ENCODE assay signal across 7 mouse cellular contexts in the genomic region with DNA sequence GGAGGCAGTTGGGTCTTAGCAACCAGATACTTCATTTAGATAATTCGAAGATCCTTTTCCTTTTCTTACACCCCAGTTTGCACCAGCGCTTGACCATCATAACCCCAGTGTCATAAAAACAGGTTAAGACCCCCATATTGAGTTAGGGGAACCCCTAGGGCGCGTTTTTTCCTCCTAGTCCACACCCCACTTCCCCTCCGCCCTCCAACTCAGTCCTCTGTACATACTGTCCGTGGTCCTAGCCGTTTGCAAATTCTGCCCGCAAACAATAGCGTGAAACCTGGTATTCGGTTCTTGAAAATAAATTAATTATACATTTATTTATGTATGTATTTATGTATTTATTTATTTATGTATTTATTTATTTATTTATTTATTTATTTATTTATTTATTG. TPM values are rescaled to one million over a fixed set of nuclear protein-coding genes. Genes with fewer than 3 reads are reported as not detected.
DNase-seq lines count a peak whose midpoint lies in the region; ATAC-seq and TF ChIP-seq lines count a peak whose summit lies in the region.

No protein-coding gene starts in this region.

- peaks cover 31% of the 10 kb centered on the region for H3K27me3 ChIP-seq in liver, embryonic 11.5 days (replicated peaks; ENCODE audit: control insufficient read depth, insufficient read depth, low read length)
- H3K27me3 ChIP-seq in forebrain, embryonic 10.5 days (ENCODE audit: poor library complexity, severe bottlenecking): peaks cover 58% of the 10 kb centered on the region
- H3K27me3 ChIP-seq in intestine, postnatal 0 days (replicated peaks; ENCODE audit: control insufficient read depth, insufficient read depth, low read length): peaks cover 23% of the 10 kb centered on the region
- peaks cover 6% of the 10 kb centered on the region; the same call in 1 of the 2 replicates for H3K27me3 ChIP-seq in neural tube, embryonic 15.5 days (replicated peaks)

- no peak for ATAC-seq in liver, embryonic 11.5 days (replicated peaks; ENCODE audit: low FRiP score)
- no peak for ATAC-seq in intestine, postnatal 0 days
- ATAC-seq in neural tube, embryonic 15.5 days (ENCODE audit: low FRiP score): peak; percentile 50

- no peak for TF ChIP-seq CTCF in intestine, postnatal 0 days (IDR thresholded peaks at IDR 0.05; ENCODE audit: low read depth)

- DNase-seq in liver, embryonic 11.5 days (ENCODE audit: low spot score): no peak
- DNase-seq in liver: no peak
- DNase-seq in forebrain, embryonic 10.5 days (ENCODE audit: extremely low spot score, low spot score): no peak
- no peak for DNase-seq in adrenal gland, adult (ENCODE audit: inconsistent age in 2 of 2, low spot score in 1 of 2)
- DNase-seq in adrenal gland, postnatal 14 days: no peak

- no peak overlapping the region for H3K27ac ChIP-seq in liver, embryonic 11.5 days (ENCODE audit: low read depth, low read length)
- peak overlapping the region; percentile 86 for H3K27ac ChIP-seq in forebrain, embryonic 10.5 days
- H3K27ac ChIP-seq in intestine, postnatal 0 days (ENCODE audit: low read depth, low read length): no peak overlapping the region
- peak overlapping the region; percentile 87 for H3K27ac ChIP-seq in neural tube, embryonic 15.5 days (replicated peaks)

- H3K4me1 ChIP-seq in liver, embryonic 11.5 days (replicated peaks; ENCODE audit: control insufficient read depth, insufficient read depth, low read length): 0 out of 2 replicates have a peak, but pooled peaks cover 3% of the 10 kb centered on the region
- peaks cover 14% of the 10 kb centered on the region for H3K4me1 ChIP-seq in forebrain, embryonic 10.5 days
- H3K4me1 ChIP-seq in intestine, postnatal 0 days (replicated peaks; ENCODE audit: control insufficient read depth, insufficient read depth, low read length): no peaks in the 10 kb centered on the region
- peaks cover 22% of the 10 kb centered on the region for H3K4me1 ChIP-seq in neural tube, embryonic 15.5 days

- no peaks in the 10 kb centered on the region for H3K36me3 ChIP-seq in liver, embryonic 11.5 days (ENCODE audit: control insufficient read depth, insufficient read depth, low read length)
- H3K36me3 ChIP-seq in forebrain, embryonic 10.5 days (replicated peaks): no peaks in the 10 kb centered on the region
- H3K36me3 ChIP-seq in intestine, postnatal 0 days (ENCODE audit: control insufficient read depth, insufficient read depth): no peaks in the 10 kb centered on the region
- H3K36me3 ChIP-seq in neural tube, embryonic 15.5 days: no peaks in the 10 kb centered on the region

- peak overlapping the region; percentile 57 for H3K4me3 ChIP-seq in liver, embryonic 11.5 days (ENCODE audit: low read depth, low read length)
- peak overlapping the region; percentile 71 for H3K4me3 ChIP-seq in forebrain, embryonic 10.5 days
- peak overlapping the region; percentile 53 for H3K4me3 ChIP-seq in intestine, postnatal 0 days (ENCODE audit: low read depth, low read length)
- peak overlapping the region; percentile 67 for H3K4me3 ChIP-seq in neural tube, embryonic 15.5 days (replicated peaks)

- no peaks in the 10 kb centered on the region for H3K9me3 ChIP-seq in liver, embryonic 11.5 days (ENCODE audit: control insufficient read depth, low read length)
- peaks cover 2% of the 10 kb centered on the region; the same call in 1 of the 2 replicates for H3K9me3 ChIP-seq in forebrain, embryonic 10.5 days
- H3K9me3 ChIP-seq in intestine, postnatal 0 days (ENCODE audit: control insufficient read depth): no peaks in the 10 kb centered on the region
- H3K9me3 ChIP-seq in neural tube, embryonic 15.5 days (replicated peaks): no peaks in the 10 kb centered on the region

- no peak overlapping the region for H3K9ac ChIP-seq in liver, embryonic 11.5 days (ENCODE audit: low read depth, low read length)
- H3K9ac ChIP-seq in intestine, postnatal 0 days (ENCODE audit: low read depth, low read length): no peak overlapping the region
- H3K9ac ChIP-seq in neural tube, embryonic 15.5 days (replicated peaks): peak overlapping the region; percentile 72

- WGBS in liver, embryonic 11.5 days: 33% methylated on average over 10 of the region's 10 CpGs
- WGBS in forebrain, embryonic 10.5 days: 33% methylated on average over 10 of the region's 10 CpGs
- 36% methylated on average over 10 of the region's 10 CpGs for WGBS in intestine, postnatal 0 days
- WGBS in neural tube, embryonic 15.5 days: 30% methylated on average over 10 of the region's 10 CpGs

- H3K4me2 ChIP-seq in liver, embryonic 11.5 days: peak overlapping the region; percentile 82
- peak overlapping the region; percentile 92 for H3K4me2 ChIP-seq in intestine, postnatal 0 days (replicated peaks; ENCODE audit: low read depth)
- peak overlapping the region; percentile 81 for H3K4me2 ChIP-seq in neural tube, embryonic 15.5 days

RNA-seq across cellular contexts. Expression of gene Rimkla, which starts 0.5 kb away (rescaled TPM):
- 0.34 and 0.44 TPM in 2 replicates for polyA plus RNA-seq in liver, embryonic 11.5 days (2014; fragmentation: Nextera tagmentation; extraction: Ambion mirVana)
- 3.1 and 3.2 TPM in 2 replicates for polyA plus RNA-seq in forebrain, embryonic 10.5 days (2016; fragmentation: Nextera tagmentation; extraction: Ambion mirVana)
- 0.35 TPM in 2 replicates for polyA plus RNA-seq in intestine, postnatal 0 days (2015; fragmentation: Nextera tagmentation; extraction: Ambion mirVana)
- polyA plus RNA-seq in neural tube, embryonic 15.5 days (2015; fragmentation: Nextera tagmentation; extraction: Ambion mirVana): 26.6 and 29.9 TPM in 2 replicates
- total RNA-seq in adrenal gland, postnatal 14 days (2021): 0.22 and 0.79 TPM in 2 replicates

RNA-seq across cellular contexts. Expression of gene Foxj3, which starts 43.9 kb away (rescaled TPM):
- polyA plus RNA-seq in liver, embryonic 11.5 days (2014; fragmentation: Nextera tagmentation; extraction: Ambion mirVana): 16.5 and 19.1 TPM in 2 replicates
- 21.3 and 23.4 TPM in 2 replicates for polyA plus RNA-seq in forebrain, embryonic 10.5 days (2016; fragmentation: Nextera tagmentation; extraction: Ambion mirVana)
- polyA plus RNA-seq in intestine, postnatal 0 days (2015; fragmentation: Nextera tagmentation; extraction: Ambion mirVana): 11.8 and 13.9 TPM in 2 replicates
- 25.4 and 27.4 TPM in 2 replicates for polyA plus RNA-seq in neural tube, embryonic 15.5 days (2015; fragmentation: Nextera tagmentation; extraction: Ambion mirVana)
- total RNA-seq in adrenal gland, postnatal 14 days (2021): 26.9 and 32.0 TPM in 2 replicates

RNA-seq across cellular contexts. Expression of gene Frg2f1, which starts 46.4 kb away (rescaled TPM):
- 1.4 and 1.9 TPM in 2 replicates for polyA plus RNA-seq in liver, embryonic 11.5 days (2014; fragmentation: Nextera tagmentation; extraction: Ambion mirVana)
- 2.1 and 2.5 TPM in 2 replicates for polyA plus RNA-seq in forebrain, embryonic 10.5 days (2016; fragmentation: Nextera tagmentation; extraction: Ambion mirVana)
- 4.8 and 5.9 TPM in 2 replicates for polyA plus RNA-seq in intestine, postnatal 0 days (2015; fragmentation: Nextera tagmentation; extraction: Ambion mirVana)
- polyA plus RNA-seq in neural tube, embryonic 15.5 days (2015; fragmentation: Nextera tagmentation; extraction: Ambion mirVana): 9.6 and 12.1 TPM in 2 replicates
- 8.8 and 10.7 TPM in 2 replicates for total RNA-seq in adrenal gland, postnatal 14 days (2021)

Comparison
In these comparisons a context has a peak if more than half of its experiments do, and no peak if none do; other contexts are left out.
1. H3K27ac ChIP-seq: peak in forebrain, embryonic 10.5 days (single experiment) and neural tube, embryonic 15.5 days (single experiment); none in liver, embryonic 11.5 days (single experiment) and intestine, postnatal 0 days (single experiment).
2. Peak in every context shown above with its lines, with median percentiles within 50 percentile points of each other: H3K4me2 ChIP-seq and H3K4me3 ChIP-seq.